Mouse (Mus musculus): ENCODE data around the gene Hoxb9. TPM values are rescaled to one million over a fixed set of nuclear protein-coding genes. Genes with fewer than 3 reads are reported as not detected.

The Hoxb9 gene
- polyA plus RNA-seq, 2 experiments: 0.01 TPM; not detected in 1

- Histone ChIP-seq H3K36me3 (replicated peaks; ENCODE audit: control insufficient read depth, insufficient read depth, low read depth) (no peaks in the 10 kb centered on the region), H3K4me3 (ENCODE audit: insufficient read depth in 1 of 2, low read depth in 2 of 2, low read length in 2 of 2) (no peak overlapping the region), H3K4me1 (replicated peaks; ENCODE audit: control insufficient read depth in 2 of 2, insufficient read depth in 2 of 2, low read length in 1 of 2) (no peaks in the 10 kb centered on the region), H3K27ac (no peak overlapping the region), H3K4me2 (ENCODE audit: low read depth) (no peak overlapping the region), H3K9me3 (ENCODE audit: control insufficient read depth, low read length) (no peaks in the 10 kb centered on the region), H3K27me3 (ENCODE audit: control insufficient read depth, insufficient read depth, low read length) (peaks cover 99% of the 10 kb centered on the region), H3K9ac (replicated peaks) (no peak overlapping the region)
- DNase-seq (ENCODE audit: low read depth in 3 of 3, low spot score in 3 of 3) (no peak), ATAC-seq (ENCODE audit: insufficient read depth) (no peak)
- TF ChIP-seq CTCF (IDR thresholded peaks at IDR 0.05; ENCODE audit: low read depth) (no peak), EP300 (IDR thresholded peaks at IDR 0.05; ENCODE audit: low read depth) (no peak)
- WGBS (ENCODE audit: insufficient replicate concordance): 12% methylated on average over 21 of the region's 21 CpGs
Observed at GRCm38 (mm10) chr11:96289293-96289692, 18.0 kb downstream of the Hoxb9 start.

- Histone ChIP-seq H3K27ac (no peak overlapping the region), H3K27me3 (ENCODE audit: control insufficient read depth, insufficient read depth, low read length) (peaks cover 99% of the 10 kb centered on the region), H3K9me3 (ENCODE audit: control insufficient read depth, low read length) (no peaks in the 10 kb centered on the region), H3K4me1 (replicated peaks; ENCODE audit: control insufficient read depth in 2 of 2, insufficient read depth in 2 of 2, low read length in 1 of 2) (no peaks in the 10 kb centered on the region), H3K36me3 (replicated peaks; ENCODE audit: control insufficient read depth, insufficient read depth, low read depth) (no peaks in the 10 kb centered on the region), H3K4me3 (ENCODE audit: insufficient read depth in 1 of 2, low read depth in 2 of 2, low read length in 2 of 2) (no peak overlapping the region), H3K9ac (replicated peaks) (no peak overlapping the region), H3K4me2 (ENCODE audit: low read depth) (no peak overlapping the region)
- TF ChIP-seq CTCF (IDR thresholded peaks at IDR 0.05; ENCODE audit: low read depth): no peak
- TF ChIP-seq EP300 (IDR thresholded peaks at IDR 0.05; ENCODE audit: low read depth): no peak
- DNase-seq (ENCODE audit: low read depth in 3 of 3, low spot score in 3 of 3) (no peak), ATAC-seq (ENCODE audit: insufficient read depth) (no peak)
- WGBS (ENCODE audit: insufficient replicate concordance): 32% methylated on average over 6 of the region's 6 CpGs
Observed at GRCm38 (mm10) chr11:96289837-96290236, 18.6 kb downstream of the Hoxb9 start.

DNA sequence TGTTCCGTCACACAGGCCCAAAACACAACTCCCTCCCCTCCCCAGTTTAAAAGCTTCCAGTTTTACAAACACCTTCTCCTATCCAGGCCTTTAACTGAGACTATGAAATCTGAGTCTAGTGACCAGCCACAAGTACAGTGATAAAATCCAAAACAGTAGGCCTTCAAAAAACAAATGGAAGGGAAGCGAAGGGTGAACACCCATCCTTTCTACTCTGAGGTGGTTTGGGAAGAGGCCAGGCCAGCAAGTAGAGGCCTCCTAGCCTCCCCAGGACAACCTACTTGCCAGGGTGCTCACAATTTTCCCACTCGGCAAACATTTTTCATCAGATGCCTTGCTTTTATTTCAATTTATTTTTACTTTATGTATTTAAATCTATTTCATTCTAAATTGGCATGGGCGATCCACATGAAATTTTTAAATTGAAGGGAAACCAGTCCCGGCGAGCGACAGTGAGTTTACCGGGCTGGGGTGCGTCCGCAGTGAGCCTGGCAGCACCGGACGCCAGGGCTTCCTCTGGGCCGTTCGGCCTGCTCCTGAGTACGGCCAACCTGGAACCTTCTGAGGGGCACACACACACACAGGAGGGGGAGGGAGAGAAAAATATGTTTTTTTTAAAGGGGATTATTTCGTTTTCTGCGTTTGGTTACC is 19.6 kb downstream of the Hoxb9 start:
- TF ChIP-seq CTCF (IDR thresholded peaks at IDR 0.05; ENCODE audit: low read depth): no peak
- TF ChIP-seq EP300 (IDR thresholded peaks at IDR 0.05; ENCODE audit: low read depth): no peak
- WGBS (ENCODE audit: insufficient replicate concordance): 24% methylated on average over 17 of the region's 17 CpGs

DNA sequence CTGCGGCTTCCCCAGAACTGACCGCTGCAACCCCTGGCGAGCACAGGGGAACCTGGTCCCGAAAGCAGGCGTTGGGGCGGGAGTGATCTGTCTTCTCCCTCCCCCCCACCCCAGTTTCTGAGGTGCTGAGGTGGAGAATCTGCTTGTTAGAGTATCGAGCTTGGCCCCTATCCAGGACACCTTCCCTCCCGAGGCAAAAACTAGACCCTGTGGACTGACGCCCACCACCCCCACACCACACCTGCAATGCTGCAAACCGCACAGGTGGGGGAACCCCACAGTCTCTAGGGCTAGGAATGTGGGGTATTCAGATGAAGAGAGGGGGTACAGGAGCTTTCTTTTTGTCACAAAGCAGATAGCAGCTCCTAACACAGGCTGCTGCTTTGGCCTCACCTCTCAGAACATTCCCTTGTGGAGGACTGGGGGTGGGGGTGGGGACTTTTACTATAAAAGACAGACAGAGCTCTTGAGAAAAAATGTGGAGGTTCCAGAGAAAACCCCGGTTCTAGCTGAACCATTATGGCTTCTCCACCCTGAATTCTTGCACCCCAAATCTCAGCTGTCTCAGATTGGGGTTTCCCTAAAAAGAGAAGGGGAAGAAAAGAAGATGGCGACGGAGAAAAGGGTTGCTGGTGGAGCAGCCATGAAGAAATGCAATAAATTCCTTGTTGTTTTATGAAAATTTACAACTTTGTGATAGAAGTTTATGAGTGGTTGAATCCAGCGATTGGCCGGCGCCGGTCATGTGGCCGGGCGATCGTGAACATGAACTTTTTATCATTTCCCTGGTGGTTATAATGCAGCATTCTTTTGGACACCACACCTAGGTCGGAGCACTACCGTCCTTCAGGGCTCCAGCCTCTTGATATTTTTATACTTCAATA is 20.7 kb downstream of the Hoxb9 start, which contains the start of gene Hoxb6:
Gene Hoxb6 (plus strand): TSS at position 796 of the 884 bp plus-strand sequence.
- Histone ChIP-seq H3K4me3 (ENCODE audit: insufficient read depth in 1 of 2, low read depth in 2 of 2, low read length in 2 of 2) (no peak within 1 kb of the TSS), H3K9ac (replicated peaks) (no peak within 1 kb of the TSS), H3K27me3 (ENCODE audit: control insufficient read depth, insufficient read depth, low read length) (peaks cover 99% of the 10 kb centered on the region), H3K4me1 (replicated peaks; ENCODE audit: control insufficient read depth in 2 of 2, insufficient read depth in 2 of 2, low read length in 1 of 2) (no peaks in the 10 kb centered on the region), H3K4me2 (ENCODE audit: low read depth) (no peak within 1 kb of the TSS), H3K27ac (no peak within 1 kb of the TSS), H3K9me3 (ENCODE audit: control insufficient read depth, low read length) (no peaks in the 10 kb centered on the region), H3K36me3 (replicated peaks; ENCODE audit: control insufficient read depth, insufficient read depth, low read depth) (no peaks in the 10 kb centered on the region)
- TF ChIP-seq EP300 (IDR thresholded peaks at IDR 0.05; ENCODE audit: low read depth) (no peak), CTCF (IDR thresholded peaks at IDR 0.05; ENCODE audit: low read depth) (no peak)
- DNase-seq (ENCODE audit: low read depth in 3 of 3, low spot score in 3 of 3) (no peak), ATAC-seq (ENCODE audit: insufficient read depth) (no peak)
- 9% methylated on average over 22 of the region's 22 CpGs for WGBS (ENCODE audit: insufficient replicate concordance)

More for the DNA sequence above, 19.6 kb downstream of the Hoxb9 start:
- Histone ChIP-seq H3K27ac (no peak overlapping the region), H3K9me3 (ENCODE audit: control insufficient read depth, low read length) (no peaks in the 10 kb centered on the region), H3K4me2 (ENCODE audit: low read depth) (no peak overlapping the region), H3K4me1 (replicated peaks; ENCODE audit: control insufficient read depth in 2 of 2, insufficient read depth in 2 of 2, low read length in 1 of 2) (no peaks in the 10 kb centered on the region), H3K27me3 (ENCODE audit: control insufficient read depth, insufficient read depth, low read length) (peaks cover 99% of the 10 kb centered on the region), H3K4me3 (ENCODE audit: insufficient read depth in 1 of 2, low read depth in 2 of 2, low read length in 2 of 2) (no peak overlapping the region), H3K9ac (replicated peaks) (no peak overlapping the region), H3K36me3 (replicated peaks; ENCODE audit: control insufficient read depth, insufficient read depth, low read depth) (no peaks in the 10 kb centered on the region)
- no peak for DNase-seq (ENCODE audit: low read depth in 3 of 3, low spot score in 3 of 3)
- no peak for ATAC-seq (ENCODE audit: insufficient read depth)

All from liver, embryonic 14.5 days (tissue).